ENCODE assay signal across 7 mouse cellular contexts in genomic region chr12:54737891-54738660, GRCm38 (mm10). TPM values are rescaled to one million over a fixed set of nuclear protein-coding genes. Genes with fewer than 3 reads are reported as not detected.
DNase-seq lines count a peak whose midpoint lies in the region; ATAC-seq and TF ChIP-seq lines count a peak whose summit lies in the region.
"Not testable (repeated sequence)": the region's sequence is repeated elsewhere in the genome, so short reads cannot be mapped to it uniquely, and the experiment has no call there.

No protein-coding gene starts in this region.

- H3K4me3 ChIP-seq in embryonic facial prominence, embryonic 11.5 days (ENCODE audit: low read depth, low read length); forebrain, embryonic 15.5 days; heart, postnatal 0 days (ENCODE audit: low read depth, low read length); intestine, embryonic 15.5 days (replicated peaks); limb, embryonic 15.5 days; lung, postnatal 0 days (ENCODE audit: low read depth, low read length): not testable (repeated sequence)

- no CpG with 5 or more reads among the region's 21 CpGs for WGBS in embryonic facial prominence, embryonic 11.5 days
- no CpG with 5 or more reads among the region's 21 CpGs for WGBS in forebrain, embryonic 15.5 days
- WGBS in heart, postnatal 0 days: no CpG with 5 or more reads among the region's 21 CpGs
- no CpG with 5 or more reads among the region's 21 CpGs for WGBS in intestine, embryonic 15.5 days
- no CpG with 5 or more reads among the region's 21 CpGs for WGBS in limb, embryonic 15.5 days
- no CpG with 5 or more reads among the region's 21 CpGs for WGBS in lung, postnatal 0 days

- not testable (repeated sequence) for H3K9ac ChIP-seq in embryonic facial prominence, embryonic 11.5 days (replicated peaks; ENCODE audit: low read length); forebrain, embryonic 15.5 days (replicated peaks); heart, postnatal 0 days (replicated peaks; ENCODE audit: low read depth, low read length); intestine, embryonic 15.5 days; limb, embryonic 15.5 days; lung, postnatal 0 days (replicated peaks; ENCODE audit: low read depth)

- not testable (repeated sequence) for H3K36me3 ChIP-seq in embryonic facial prominence, embryonic 11.5 days (replicated peaks; ENCODE audit: control insufficient read depth, insufficient read depth, low read depth, low read length); forebrain, embryonic 15.5 days; heart, postnatal 0 days (replicated peaks; ENCODE audit: control insufficient read depth, insufficient read depth, low read length); intestine, embryonic 15.5 days; limb, embryonic 15.5 days; lung, postnatal 0 days (ENCODE audit: insufficient read depth, low read length)

- H3K27me3 ChIP-seq in embryonic facial prominence, embryonic 11.5 days (ENCODE audit: control insufficient read depth, insufficient read depth, low read length); forebrain, embryonic 15.5 days; heart, postnatal 0 days (ENCODE audit: control insufficient read depth, insufficient read depth, low read length); intestine, embryonic 15.5 days (replicated peaks); limb, embryonic 15.5 days; lung, postnatal 0 days (replicated peaks; ENCODE audit: insufficient read depth, low read length): not testable (repeated sequence)

- H3K4me1 ChIP-seq in embryonic facial prominence, embryonic 11.5 days (ENCODE audit: control insufficient read depth, insufficient read depth, low read length); forebrain, embryonic 15.5 days; heart, postnatal 0 days (ENCODE audit: control insufficient read depth, insufficient read depth); intestine, embryonic 15.5 days (replicated peaks); limb, embryonic 15.5 days; lung, postnatal 0 days (ENCODE audit: insufficient read depth, low read depth, low read length): not testable (repeated sequence)

- peak; percentile 93 for ATAC-seq in embryonic facial prominence, embryonic 11.5 days (replicated peaks; ENCODE audit: insufficient number of reproducible peaks, low FRiP score, low TSS enrichment, low read depth)
- ATAC-seq in forebrain, embryonic 15.5 days (replicated peaks): peak; percentile 87
- peak; percentile 71 for ATAC-seq in heart, postnatal 0 days (ENCODE audit: insufficient read depth, low read depth)
- ATAC-seq in intestine, embryonic 15.5 days: peak; percentile 84
- peak; percentile 86 for ATAC-seq in limb, embryonic 15.5 days (ENCODE audit: insufficient number of reproducible peaks, low FRiP score, low TSS enrichment, low read depth)
- ATAC-seq in lung, postnatal 0 days: peak; percentile 78
- peak; percentile 42 for ATAC-seq in monocyte, adult 5-6 weeks (replicated peaks; ENCODE audit: insufficient number of reproducible peaks, low FRiP score, low TSS enrichment, poor library complexity, severe bottlenecking)

- not testable (repeated sequence) for H3K9me3 ChIP-seq in embryonic facial prominence, embryonic 11.5 days (replicated peaks; ENCODE audit: control insufficient read depth, low read length); forebrain, embryonic 15.5 days; heart, postnatal 0 days (replicated peaks; ENCODE audit: control insufficient read depth, low read length); intestine, embryonic 15.5 days; limb, embryonic 15.5 days; lung, postnatal 0 days (ENCODE audit: low read length)

- TF ChIP-seq CTCF in heart, postnatal 0 days (IDR thresholded peaks at IDR 0.05; ENCODE audit: low read depth); lung, postnatal 0 days (IDR thresholded peaks at IDR 0.05): not testable (repeated sequence)

- not testable (repeated sequence) for TF ChIP-seq EP300 in heart, postnatal 0 days (IDR thresholded peaks at IDR 0.05; ENCODE audit: low read depth); lung, postnatal 0 days (IDR thresholded peaks at IDR 0.05)

- not testable (repeated sequence) for H3K27ac ChIP-seq in embryonic facial prominence, embryonic 11.5 days (replicated peaks; ENCODE audit: low read depth, low read length); forebrain, embryonic 15.5 days (replicated peaks); heart, postnatal 0 days (ENCODE audit: low read depth); intestine, embryonic 15.5 days; limb, embryonic 15.5 days; lung, postnatal 0 days (ENCODE audit: low read length)

- not testable (repeated sequence) for H3K4me2 ChIP-seq in embryonic facial prominence, embryonic 11.5 days (ENCODE audit: low read depth, low read length); forebrain, embryonic 15.5 days (replicated peaks); heart, postnatal 0 days (ENCODE audit: low read depth, low read length); intestine, embryonic 15.5 days (replicated peaks); limb, embryonic 15.5 days; lung, postnatal 0 days (replicated peaks; ENCODE audit: low read depth, low read length)

- DNase-seq in embryonic facial prominence, embryonic 11.5 days (ENCODE audit: low spot score); heart, postnatal 0 days (ENCODE audit: low spot score); lung, postnatal 0 days (ENCODE audit: low spot score): not testable (repeated sequence)

RNA-seq across cellular contexts. Expression of gene Eapp, which starts 42.4 kb away (rescaled TPM):
- 68.7 and 81.1 TPM in 2 replicates for polyA plus RNA-seq in embryonic facial prominence, embryonic 11.5 days (2014; fragmentation: Nextera tagmentation; extraction: Ambion mirVana)
- polyA plus RNA-seq in forebrain, embryonic 15.5 days (2015; fragmentation: Nextera tagmentation; extraction: Ambion mirVana): 90.8 and 94.2 TPM in 2 replicates
- 4.4 and 16.7 TPM in 2 replicates for total RNA-seq in heart, postnatal 0 days (2014; rRNA removed; ENCODE audit: low replicate concordance)
- 61.4 and 61.6 TPM in 2 replicates for polyA plus RNA-seq in heart, postnatal 0 days (2015; fragmentation: Nextera tagmentation; extraction: Ambion mirVana)
- polyA plus RNA-seq in intestine, embryonic 15.5 days (2015; fragmentation: Nextera tagmentation; extraction: Ambion mirVana): 54.6 and 58.1 TPM in 2 replicates
- 69.2 and 69.4 TPM in 2 replicates for polyA plus RNA-seq in limb, embryonic 15.5 days (2015; fragmentation: Nextera tagmentation; extraction: Ambion mirVana)
- 80.8 and 82.5 TPM in 2 replicates for polyA plus RNA-seq in lung, postnatal 0 days (2015; fragmentation: Nextera tagmentation; extraction: Ambion mirVana)
- total RNA-seq in monocyte, adult 5-6 weeks (2017): 63.1 to 85.9 TPM (median 71.5 TPM) in 3 replicates

RNA-seq across cellular contexts. Expression of gene Snx6, which starts 57.4 kb away (rescaled TPM):
- polyA plus RNA-seq in embryonic facial prominence, embryonic 11.5 days (2014; fragmentation: Nextera tagmentation; extraction: Ambion mirVana): 279 and 297 TPM in 2 replicates
- 157 and 164 TPM in 2 replicates for polyA plus RNA-seq in forebrain, embryonic 15.5 days (2015; fragmentation: Nextera tagmentation; extraction: Ambion mirVana)
- total RNA-seq in heart, postnatal 0 days (2014; rRNA removed; ENCODE audit: low replicate concordance): 42.6 and 59.1 TPM in 2 replicates
- 100 and 105 TPM in 2 replicates for polyA plus RNA-seq in heart, postnatal 0 days (2015; fragmentation: Nextera tagmentation; extraction: Ambion mirVana)
- 153 and 201 TPM in 2 replicates for polyA plus RNA-seq in intestine, embryonic 15.5 days (2015; fragmentation: Nextera tagmentation; extraction: Ambion mirVana)
- 150 and 165 TPM in 2 replicates for polyA plus RNA-seq in limb, embryonic 15.5 days (2015; fragmentation: Nextera tagmentation; extraction: Ambion mirVana)
- 115 and 139 TPM in 2 replicates for polyA plus RNA-seq in lung, postnatal 0 days (2015; fragmentation: Nextera tagmentation; extraction: Ambion mirVana)
- total RNA-seq in monocyte, adult 5-6 weeks (2017): 76.5 to 87.3 TPM (median 85.8 TPM) in 3 replicates

Comparison
In these comparisons a context has a peak if more than half of its experiments do, and no peak if none do; other contexts are left out.
1. ATAC-seq: peak in every context shown above with its lines; median percentile 93 in embryonic facial prominence, embryonic 11.5 days; 87 in forebrain, embryonic 15.5 days; 86 in limb, embryonic 15.5 days; 84 in intestine, embryonic 15.5 days; 78 in lung, postnatal 0 days; 71 in heart, postnatal 0 days; 42 in monocyte, adult 5-6 weeks.